Mouse (Mus musculus) ES-E14 (cell line): ENCODE results near the gene Zyg11b.

Experiments
- CHD2 ChIP-seq: IDR thresholded peaks from 2 replicates; pipeline ENCODE4 v1.6.1; 2014; ENCODE audit warnings: mild to moderate bottlenecking, low read depth, low read length, inconsistent platforms
- MAFK ChIP-seq: IDR thresholded peaks from 2 replicates; pipeline ENCODE4 v1.6.1; 2014; ENCODE audit warnings: mild to moderate bottlenecking, low read depth, low read length, inconsistent platforms; ENCODE audit not compliant: insufficient read depth
- ZC3H11A ChIP-seq: IDR thresholded peaks from 2 replicates; pipeline ENCODE4 v1.6.1; 2012; ENCODE audit warnings: low read depth, mild to moderate bottlenecking, inconsistent platforms, low read length, borderline replicate concordance
- ZNF384 ChIP-seq: IDR thresholded peaks from 2 replicates; pipeline ENCODE4 v1.6.1; 2012; ENCODE audit warnings: low read depth, low read length, inconsistent platforms

DNA sequence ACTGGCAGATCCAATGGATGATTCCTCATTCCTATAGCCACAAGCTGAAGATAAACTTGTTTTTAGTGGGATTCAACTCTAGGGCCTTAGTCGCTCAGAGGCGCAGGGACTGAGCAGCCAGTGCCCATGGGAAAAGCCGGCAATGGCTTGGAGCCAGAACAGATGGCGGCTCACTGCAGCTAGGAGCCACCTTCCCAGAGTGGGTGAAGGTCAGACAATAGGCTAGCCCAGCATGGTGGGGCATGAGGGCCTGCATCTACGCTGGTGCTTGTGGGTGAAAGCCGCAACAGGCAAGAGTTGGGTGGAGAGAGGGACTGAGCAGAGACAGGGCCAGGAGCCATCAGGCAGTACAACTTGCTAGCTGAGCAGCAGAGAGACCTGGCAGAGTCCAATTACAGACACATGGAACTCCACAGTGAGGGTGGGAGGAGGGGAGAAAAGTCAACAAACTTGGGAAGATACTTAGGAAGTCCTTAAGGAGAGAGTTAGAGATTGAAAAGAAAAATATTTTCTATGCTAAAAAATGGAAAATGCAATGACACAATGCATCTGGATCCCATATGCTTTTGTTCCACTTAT lies 104.5 kb downstream of the Zyg11b start:
- no peak for TF ChIP-seq MAFK
- no peak for TF ChIP-seq ZNF384
- TF ChIP-seq CHD2 = no peak
- no peak for TF ChIP-seq ZC3H11A
